Mouse (Mus musculus): ENCODE results near the gene Acat1. TPM values are rescaled to one million over a fixed set of nuclear protein-coding genes. Genes with fewer than 3 reads are reported as not detected.
A peak's percentile ranks its signal among the peaks of the same experiment; 100 is the strongest.

The Acat1 gene
- polyA plus RNA-seq, 1 experiment from 2014 or later: 340 TPM

GRCm38 (mm10) chr9:53537336-53537965 is 72.7 kb downstream of the Acat1 start:
- H3K27ac ChIP-seq (ENCODE audit: low read depth): peak overlapping the region; percentile 94
- peaks cover 11% of the 10 kb centered on the region for H3K4me1 ChIP-seq (ENCODE audit: insufficient read depth)
- peak overlapping the region; percentile 89 for H3K4me3 ChIP-seq (ENCODE audit: low read depth, low read length)
- peak overlapping the region; percentile 93 for H3K9ac ChIP-seq (replicated peaks)
- under 1% methylated on average over 32 of the region's 34 CpGs for WGBS (ENCODE audit: insufficient replicate concordance)
- H3K4me2 ChIP-seq (ENCODE audit: low read depth, low read length): peak overlapping the region; percentile 99
- H3K9me3 ChIP-seq (ENCODE audit: low read length): no peaks in the 10 kb centered on the region
- DNase-seq (peak; percentile 61), ATAC-seq (peak; percentile 31)
- TF ChIP-seq EP300 (IDR thresholded peaks at IDR 0.05; ENCODE audit: low read depth) (no peak), CTCF (IDR thresholded peaks at IDR 0.05; ENCODE audit: low read depth) (no peak)
- 0 out of 2 replicates have a peak, but pooled peaks cover 4% of the 10 kb centered on the region for H3K36me3 ChIP-seq (replicated peaks; ENCODE audit: insufficient read depth, low read length)
- H3K27me3 ChIP-seq (ENCODE audit: insufficient read depth, low read length): no peaks in the 10 kb centered on the region

GRCm38 (mm10) chr9:53536558-53537320 is 73.4 kb downstream of the Acat1 start, which contains the start of the genes Atm and Npat:
Gene Atm (minus strand): TSS chr9:53536740.
Gene Npat (plus strand): TSS chr9:53537047.
- H3K9me3 ChIP-seq (ENCODE audit: low read length): no peaks in the 10 kb centered on the region
- peaks cover 7% of the 10 kb centered on the region; the same call in 1 of the 2 replicates for H3K36me3 ChIP-seq (replicated peaks; ENCODE audit: insufficient read depth, low read length)
- under 1% methylated on average over 69 of the region's 69 CpGs for WGBS (ENCODE audit: insufficient replicate concordance)
- no peaks in the 10 kb centered on the region for H3K27me3 ChIP-seq (ENCODE audit: insufficient read depth, low read length)
- ATAC-seq (peak; percentile 99), DNase-seq (peak; percentile 100)
- peak within 1 kb of the TSS; percentile 99 for H3K4me2 ChIP-seq (ENCODE audit: low read depth, low read length)
- H3K9ac ChIP-seq (replicated peaks): peak within 1 kb of the TSS; percentile 93
- peak within 1 kb of the TSS; percentile 89 for H3K4me3 ChIP-seq (ENCODE audit: low read depth, low read length)
- H3K27ac ChIP-seq (ENCODE audit: low read depth): peak within 1 kb of the TSS; percentile 94
- H3K4me1 ChIP-seq (ENCODE audit: insufficient read depth): peaks cover 11% of the 10 kb centered on the region
- TF ChIP-seq EP300 (IDR thresholded peaks at IDR 0.05; ENCODE audit: low read depth): no peak
- peak; percentile 46 for TF ChIP-seq CTCF (IDR thresholded peaks at IDR 0.05; ENCODE audit: low read depth)

DNA sequence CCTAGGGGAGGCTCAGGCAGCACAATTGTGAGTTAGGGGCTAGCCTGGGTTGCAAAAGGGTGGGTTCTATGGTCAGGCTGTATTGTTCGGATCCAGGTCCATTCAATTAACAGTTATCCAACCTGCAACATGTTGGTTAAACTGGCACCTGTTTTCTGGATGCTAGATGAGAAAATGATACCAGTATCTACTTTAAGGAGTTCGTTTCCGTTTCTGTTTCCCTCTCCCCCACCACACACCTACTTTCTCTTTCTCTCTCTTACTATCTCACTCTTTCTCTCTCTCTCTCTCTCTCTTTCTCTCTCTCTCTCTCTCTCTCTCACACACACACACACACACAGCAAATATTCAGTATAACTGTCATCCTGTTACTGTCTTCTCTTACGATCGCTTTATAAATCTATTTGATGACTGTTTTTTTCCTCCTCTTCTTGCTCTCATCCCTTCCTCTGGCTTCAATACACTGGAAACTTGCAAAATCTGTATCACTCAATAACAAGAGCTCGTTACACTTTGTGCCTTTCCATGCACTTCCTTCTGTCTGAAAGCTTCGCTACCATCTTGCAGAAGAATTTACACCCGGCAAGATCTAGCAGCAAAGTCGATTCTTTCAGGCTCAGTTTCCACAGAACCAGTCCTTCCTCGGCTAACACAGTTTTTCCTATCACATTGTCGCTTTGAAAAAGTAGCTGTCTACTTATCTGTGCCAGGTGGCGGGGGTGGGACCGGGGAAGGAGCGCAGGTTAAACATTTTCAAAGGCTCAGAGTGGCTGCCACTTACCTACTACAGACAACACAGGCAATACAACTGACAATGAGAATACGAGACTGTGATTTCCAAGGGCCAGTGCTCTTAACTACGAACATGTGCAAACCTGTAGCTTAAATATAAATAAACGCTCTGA is 74.5 kb downstream of the Acat1 start:
- peaks cover 11% of the 10 kb centered on the region for H3K4me1 ChIP-seq (ENCODE audit: insufficient read depth)
- H3K4me3 ChIP-seq (ENCODE audit: low read depth, low read length): peak overlapping the region; percentile 89
- H3K4me2 ChIP-seq (ENCODE audit: low read depth, low read length): peak overlapping the region; percentile 99
- DNase-seq (peak; percentile 45), ATAC-seq (no peak)
- H3K27me3 ChIP-seq (ENCODE audit: insufficient read depth, low read length): no peaks in the 10 kb centered on the region
- H3K27ac ChIP-seq (ENCODE audit: low read depth): peak overlapping the region; percentile 82
- TF ChIP-seq EP300 (IDR thresholded peaks at IDR 0.05; ENCODE audit: low read depth) (no peak), CTCF (IDR thresholded peaks at IDR 0.05; ENCODE audit: low read depth) (no peak)
- 9% methylated on average over 17 of the region's 17 CpGs for WGBS (ENCODE audit: insufficient replicate concordance)
- H3K9me3 ChIP-seq (ENCODE audit: low read length): no peaks in the 10 kb centered on the region
- peaks cover 7% of the 10 kb centered on the region; the same call in 1 of the 2 replicates for H3K36me3 ChIP-seq (replicated peaks; ENCODE audit: insufficient read depth, low read length)
- H3K9ac ChIP-seq (replicated peaks): peak overlapping the region; percentile 71

Other genes starting within 250 kb of the Acat1 start
- gene Kdelc2, start 226.4 kb downstream of the Acat1 start, polyA plus RNA-seq (2015; fragmentation: Nextera tagmentation; extraction: Ambion mirVana): 2.6 and 2.7 TPM in 2 replicates
- 0.78 and 0.89 TPM in 2 replicates for gene 4930550C14Rik, start 208.1 kb downstream of the Acat1 start, polyA plus RNA-seq (2015; fragmentation: Nextera tagmentation; extraction: Ambion mirVana)
- gene Atm, start 73.6 kb downstream of the Acat1 start, polyA plus RNA-seq (2015; fragmentation: Nextera tagmentation; extraction: Ambion mirVana): 1.3 and 2.4 TPM in 2 replicates
- gene Npat, start 73.3 kb downstream of the Acat1 start, polyA plus RNA-seq (2015; fragmentation: Nextera tagmentation; extraction: Ambion mirVana): 3.3 and 3.9 TPM in 2 replicates
- gene Cul5, start 59.6 kb upstream of the Acat1 start, polyA plus RNA-seq (2015; fragmentation: Nextera tagmentation; extraction: Ambion mirVana): 10.4 and 11.8 TPM in 2 replicates
- gene Rab39, start 95.8 kb upstream of the Acat1 start, polyA plus RNA-seq (2015; fragmentation: Nextera tagmentation; extraction: Ambion mirVana): 0.90 and 1.1 TPM in 2 replicates
- 0.14 and 0.22 TPM in 2 replicates for gene Slc35f2, start 161.2 kb upstream of the Acat1 start, polyA plus RNA-seq (2015; fragmentation: Nextera tagmentation; extraction: Ambion mirVana)
- 0.85 and 16.9 TPM in 2 replicates for gene Sln, start 239.8 kb upstream of the Acat1 start, polyA plus RNA-seq (2015; fragmentation: Nextera tagmentation; extraction: Ambion mirVana)